Mouse (Mus musculus) adipocyte (in vitro differentiated cells): ENCODE data around the gene Frmpd4.

Experiments used
- DNase-seq: peaks from one replicate; pipeline ENCODE4 v3.0.0-alpha.2; 2016; ENCODE audit warnings: low spot score

Frmpd4 gene

DNA sequence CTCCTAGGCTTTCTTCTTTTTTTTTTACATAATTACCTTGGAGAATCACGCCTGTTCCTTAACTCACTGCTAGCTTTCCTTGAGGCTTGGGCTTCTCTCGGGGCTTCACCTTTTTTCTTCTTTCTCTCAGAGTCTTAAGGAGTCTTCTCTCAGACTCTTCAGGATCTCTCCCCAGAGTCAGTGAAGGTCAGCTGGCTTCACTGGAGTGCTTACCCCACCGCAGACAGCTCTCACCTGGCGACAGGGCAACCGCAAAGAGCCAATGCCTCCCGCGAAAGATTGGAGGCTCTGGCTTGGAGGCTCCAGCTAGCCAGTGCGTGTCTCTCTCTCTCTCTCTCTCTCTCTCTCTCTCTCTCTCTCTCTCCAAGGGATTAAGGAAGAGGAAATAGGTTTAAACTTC lies 453.0 kb downstream of the Frmpd4 start:
- no peak for DNase-seq

DNA sequence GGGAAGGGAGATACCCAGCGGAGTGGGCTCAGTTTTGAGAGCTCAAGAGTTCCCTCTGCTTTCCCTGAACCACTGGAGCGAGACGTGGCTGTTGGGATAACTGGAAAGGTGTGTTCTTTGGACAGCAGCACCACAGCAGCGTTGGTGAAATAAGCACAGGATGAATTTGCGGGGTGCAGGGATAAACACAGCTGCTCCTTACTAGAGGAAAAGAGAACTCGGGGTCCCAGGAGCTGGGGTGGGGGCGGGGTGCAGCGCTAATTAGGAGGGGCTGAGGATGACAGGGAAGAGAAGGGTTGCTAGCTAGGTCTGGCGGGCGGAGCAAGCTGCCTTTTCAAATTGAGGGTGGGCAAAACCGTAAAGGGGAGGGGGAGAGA lies 453.5 kb downstream of the Frmpd4 start:
- DNase-seq: no peak

DNA sequence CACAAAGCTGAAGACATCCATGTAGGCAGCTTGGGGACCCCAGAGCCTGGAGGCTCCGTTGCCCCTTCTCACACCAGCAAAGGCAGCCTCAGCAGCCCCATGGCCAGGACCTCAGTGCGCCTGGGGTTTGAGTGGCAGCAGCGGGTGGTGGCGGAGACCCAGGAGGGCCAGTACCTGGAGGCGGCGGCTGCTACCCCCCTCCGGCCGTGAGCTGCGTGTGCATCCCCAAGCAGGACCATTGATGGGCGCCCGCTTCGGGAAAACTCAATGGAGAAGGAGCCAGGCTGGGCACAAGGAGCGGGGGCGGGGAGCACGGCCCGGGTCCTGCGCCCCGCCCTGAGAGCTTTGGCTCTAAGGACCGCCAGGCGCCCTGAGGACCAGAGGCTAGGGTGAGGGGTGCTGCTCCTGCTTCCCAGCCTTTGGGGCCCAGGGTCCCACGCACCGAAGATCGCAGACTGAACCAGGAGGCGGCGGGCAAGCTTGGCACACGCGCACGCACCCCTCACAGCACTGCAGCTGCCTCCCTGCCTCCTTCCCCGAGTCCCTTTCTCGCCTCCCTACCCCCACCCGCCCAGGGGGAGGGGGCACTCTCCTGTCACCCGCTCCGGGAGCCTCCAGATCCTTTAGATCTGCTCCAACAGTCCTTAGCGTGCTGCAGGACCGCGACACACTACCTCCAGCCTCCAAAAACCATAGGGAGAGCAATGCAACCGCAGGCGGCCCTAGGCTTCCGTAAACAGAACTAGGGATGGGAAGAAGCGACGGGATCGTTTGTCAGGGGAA lies 454.0 kb downstream of the Frmpd4 start:
- no peak for DNase-seq

DNA sequence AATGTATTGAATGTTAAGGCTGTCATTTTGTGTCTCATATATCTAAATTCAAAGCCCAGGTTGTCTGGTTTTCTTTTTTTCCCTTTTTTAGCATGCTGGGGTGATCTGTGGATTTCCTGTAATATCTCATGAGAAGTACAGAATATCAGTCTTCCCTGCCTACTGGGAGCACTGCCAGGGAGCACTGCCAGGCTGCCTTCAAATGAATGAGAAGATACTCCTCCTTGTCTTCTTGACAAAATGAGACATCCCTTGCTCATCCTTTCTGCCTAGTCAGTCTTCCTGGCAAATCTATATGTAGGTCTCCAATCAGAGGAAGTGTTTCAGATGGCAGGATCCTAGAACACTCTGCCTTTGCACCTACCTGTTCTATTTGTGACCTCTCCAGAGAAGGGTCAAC lies 535.4 kb downstream of the Frmpd4 start:
- DNase-seq: no peak

DNA sequence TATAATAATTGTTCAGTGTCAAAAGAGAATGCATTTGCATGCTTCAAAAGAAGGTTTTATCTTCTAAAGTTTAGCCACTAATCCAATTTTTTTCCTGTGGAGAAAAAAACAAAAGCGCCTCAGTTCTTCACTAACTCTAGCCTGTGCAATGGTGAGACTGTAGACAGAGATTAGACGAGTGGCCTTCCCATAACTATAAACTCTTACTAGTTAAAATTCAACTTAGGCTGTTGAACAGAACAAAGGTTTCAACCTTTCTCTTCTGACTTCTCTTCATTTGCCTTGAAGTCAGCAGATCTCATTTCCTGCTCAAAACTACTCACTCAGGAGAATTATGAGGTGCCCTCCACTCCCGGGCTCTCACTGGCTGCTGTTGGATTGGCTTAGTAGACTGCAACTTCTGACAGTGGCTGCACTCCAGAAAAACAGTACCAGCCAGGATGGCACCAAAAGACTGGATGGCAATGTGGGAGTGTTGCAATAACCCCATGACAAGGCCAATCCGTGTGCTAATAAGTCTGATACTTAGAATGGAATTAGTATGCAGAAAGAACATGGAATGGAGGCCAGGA lies 556.4 kb downstream of the Frmpd4 start:
- DNase-seq: peak; percentile 13

DNA sequence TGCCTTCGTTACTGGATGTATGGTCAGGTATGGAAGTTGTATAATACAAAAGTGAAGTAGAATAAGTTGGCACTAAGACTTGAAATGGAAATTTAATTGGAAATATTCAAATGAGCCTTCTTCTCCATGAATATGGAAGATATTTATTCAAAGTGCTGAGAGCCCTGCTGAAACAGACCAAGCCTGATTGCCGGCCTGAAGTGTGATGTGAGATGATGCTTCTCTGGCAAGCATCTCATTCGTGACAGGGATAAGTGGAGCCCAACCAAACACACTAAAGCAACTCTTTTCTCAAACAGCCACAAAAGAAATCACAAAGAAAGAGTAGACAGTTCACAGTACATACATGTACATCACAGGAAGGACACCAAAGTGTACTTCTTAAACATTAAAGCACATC lies 559.2 kb downstream of the Frmpd4 start:
- no peak for DNase-seq

DNA sequence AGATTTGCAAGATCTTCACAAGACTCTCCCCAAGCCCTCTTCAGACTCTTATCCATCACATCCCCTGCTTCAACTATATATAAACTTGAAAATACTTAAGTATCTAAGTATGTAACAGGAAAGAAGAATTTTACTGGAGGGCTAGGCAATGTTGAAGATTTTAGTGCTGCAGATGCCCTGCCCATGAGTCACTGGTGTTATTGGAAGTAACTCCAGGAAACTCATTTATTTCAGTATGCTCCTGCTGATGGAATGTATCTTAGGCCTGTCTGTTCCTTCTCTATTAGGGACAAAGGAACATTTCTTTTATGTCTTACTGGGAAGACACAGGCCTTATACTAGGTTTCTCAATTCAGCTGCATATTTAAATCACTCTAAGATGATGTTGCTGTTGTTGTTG lies 592.2 kb downstream of the Frmpd4 start:
- no peak for DNase-seq

DNA sequence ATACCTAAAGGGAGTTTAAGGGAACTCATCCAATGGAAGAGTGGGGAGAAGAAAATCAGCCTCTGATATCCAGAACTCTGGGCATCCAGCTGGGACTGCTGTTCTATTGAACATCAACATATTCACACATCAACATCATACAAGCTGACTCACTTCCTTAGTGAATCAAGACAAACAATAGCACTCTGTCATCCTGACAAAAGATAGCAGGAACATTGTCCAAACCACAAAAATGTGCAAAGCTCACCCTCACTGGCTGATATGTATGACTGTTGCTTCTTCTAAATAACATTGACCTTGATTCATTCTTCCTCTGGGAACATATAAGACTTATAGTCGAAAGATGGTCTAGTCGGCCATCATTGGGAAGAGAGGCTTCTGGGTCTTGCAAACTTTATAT lies 625.8 kb downstream of the Frmpd4 start:
- DNase-seq: no peak

DNA sequence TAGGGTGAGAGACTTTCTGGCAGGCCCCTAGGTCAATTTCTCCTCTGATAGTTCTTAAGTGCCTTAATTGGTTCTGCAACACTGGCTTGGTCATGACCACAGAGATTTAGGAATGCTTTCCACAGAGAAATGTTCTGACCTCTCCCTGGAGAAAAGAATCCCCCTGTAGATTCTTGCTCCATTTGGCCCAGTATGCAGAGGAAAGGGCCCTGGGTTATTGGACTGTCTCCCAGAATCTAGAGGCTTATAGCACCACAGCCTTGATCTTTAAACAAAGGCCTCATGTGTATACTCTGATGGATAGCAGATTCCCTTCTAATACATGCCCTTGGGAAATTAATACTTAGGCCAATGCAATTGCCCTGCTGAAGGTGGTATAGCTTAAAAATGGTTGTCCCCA lies 667.5 kb downstream of the Frmpd4 start:
- peak; percentile 5 for DNase-seq

DNA sequence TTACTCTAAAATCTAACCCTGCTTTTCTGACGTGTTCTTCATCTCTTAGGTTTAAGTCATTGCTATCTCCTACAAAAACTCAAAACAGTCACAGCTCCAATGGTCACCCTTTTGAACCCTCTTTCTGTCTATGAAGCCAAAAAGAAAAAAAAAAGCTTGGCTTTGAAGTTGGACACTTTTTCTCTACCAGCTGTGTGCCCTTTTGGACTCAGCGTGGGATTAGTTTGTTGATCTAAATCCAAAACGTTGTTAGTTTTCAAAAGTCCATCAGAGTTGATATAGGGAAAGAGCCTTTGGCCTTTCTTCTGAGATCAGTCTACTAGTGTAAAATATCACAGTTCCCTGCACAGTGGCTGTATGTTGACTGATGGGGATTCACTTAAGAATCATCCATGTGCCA lies 676.0 kb downstream of the Frmpd4 start:
- DNase-seq: no peak

DNA sequence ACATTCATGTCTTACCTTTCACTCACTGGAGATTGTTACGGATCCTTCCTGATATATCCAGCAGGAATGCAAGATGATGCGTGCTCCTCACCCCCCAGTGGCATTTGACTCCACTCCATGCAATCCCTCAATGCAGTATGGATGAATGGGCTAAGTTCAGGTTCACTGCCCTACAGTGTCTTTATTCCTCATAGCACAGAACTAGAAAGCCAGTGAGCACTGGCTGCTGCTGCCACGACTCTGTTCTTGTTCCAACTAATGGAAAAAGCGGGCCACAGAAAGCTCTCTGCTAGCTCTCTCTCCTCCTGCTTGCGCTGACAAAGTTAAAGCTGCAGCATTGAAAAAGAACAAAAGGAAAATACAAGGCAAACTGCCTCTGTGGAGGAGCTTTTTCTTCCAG lies 722.2 kb downstream of the Frmpd4 start:
- no peak for DNase-seq

DNA sequence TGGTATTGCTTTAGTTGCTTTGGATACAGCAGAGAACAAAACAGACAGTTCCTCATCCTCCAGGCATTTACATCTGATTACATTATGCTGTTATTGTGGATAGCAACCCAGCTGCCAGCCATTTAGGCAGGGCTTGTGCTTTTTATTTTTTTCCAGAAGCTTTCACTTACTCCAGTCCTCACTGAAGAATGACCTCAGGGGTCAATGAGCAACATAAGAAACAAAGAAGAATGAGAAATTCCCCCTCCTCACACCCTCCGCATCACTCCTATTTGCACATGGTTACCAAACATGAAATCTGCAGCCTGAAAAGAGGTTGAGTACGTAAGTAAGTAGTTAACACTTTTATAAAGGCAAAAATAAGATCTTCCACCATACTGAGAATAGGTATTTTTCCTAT lies 744.5 kb downstream of the Frmpd4 start:
- no peak for DNase-seq

DNA sequence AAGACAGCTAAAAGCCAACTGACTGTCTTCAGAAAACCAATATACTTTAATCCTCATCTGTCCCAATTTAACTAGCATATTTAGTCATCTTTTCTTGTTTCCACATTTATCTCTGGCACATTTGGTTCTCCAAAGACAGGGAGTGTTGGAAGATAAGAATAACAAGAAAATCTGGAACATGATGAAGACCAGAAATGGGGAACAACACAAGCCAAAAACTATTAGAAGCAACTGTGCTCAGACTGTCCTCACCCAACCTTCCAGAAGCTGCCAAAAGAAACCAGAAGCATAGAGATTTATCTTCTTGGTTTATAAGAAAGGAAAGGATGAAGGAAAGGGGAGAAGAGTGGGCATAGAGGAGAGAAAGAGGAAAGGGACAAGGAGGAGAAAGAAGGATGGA lies 748.6 kb downstream of the Frmpd4 start:
- DNase-seq: no peak

DNA sequence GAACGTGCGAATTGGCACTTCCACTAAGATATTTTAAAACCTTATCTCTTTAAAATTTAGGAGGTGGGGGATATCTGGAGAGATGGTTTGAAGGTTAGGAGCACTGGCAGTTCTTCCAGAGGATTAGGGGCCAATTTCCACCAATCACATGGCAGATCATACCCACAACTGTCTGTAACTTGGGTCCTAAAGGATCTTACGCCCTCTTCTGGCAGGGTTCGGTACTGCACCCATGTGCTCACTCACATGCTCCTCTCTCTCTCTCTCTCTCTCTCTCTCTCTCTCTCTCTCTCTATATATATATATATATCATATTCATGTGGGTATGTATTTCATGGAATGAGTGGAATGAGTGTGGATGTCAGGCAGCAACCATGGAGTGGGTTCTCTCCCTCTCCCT lies 759.7 kb downstream of the Frmpd4 start:
- DNase-seq: no peak

DNA sequence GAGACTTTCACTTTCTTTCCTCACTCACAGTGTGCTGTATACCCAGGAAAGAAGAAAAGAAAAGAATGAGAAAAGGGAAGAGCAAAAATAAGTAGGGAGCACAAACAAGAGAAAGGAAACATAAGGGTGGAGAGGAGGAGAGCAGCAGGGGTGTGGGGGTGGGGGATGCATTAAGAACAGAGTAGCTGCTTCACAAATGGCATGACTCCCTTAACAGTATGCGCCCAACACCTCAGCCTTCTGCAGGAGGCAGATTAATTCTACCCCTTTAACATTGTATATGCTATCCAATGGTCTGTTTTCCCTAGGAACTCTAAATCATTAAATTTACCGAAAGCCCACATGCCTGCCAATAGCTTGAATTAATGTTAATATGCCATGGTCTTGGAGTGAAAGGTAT lies 766.9 kb downstream of the Frmpd4 start:
- DNase-seq: no peak

DNA sequence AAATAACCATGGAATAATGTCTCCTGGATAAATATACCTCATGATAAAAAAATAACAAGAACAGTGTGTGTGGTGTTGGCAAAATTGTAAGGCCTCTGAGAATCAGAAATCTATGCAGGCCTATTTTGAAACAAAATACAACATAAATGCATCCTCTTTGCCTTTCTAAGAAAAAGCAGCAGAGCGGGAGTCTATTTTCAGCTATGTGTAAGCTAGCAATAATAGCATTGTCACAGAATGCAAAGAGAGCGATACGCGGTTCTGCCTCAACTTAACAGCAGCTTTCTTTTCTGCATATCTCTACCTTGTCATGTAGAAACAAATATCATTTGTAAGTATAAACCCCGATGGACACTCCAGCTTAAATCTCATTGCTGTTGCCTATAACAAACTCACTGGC lies 768.5 kb downstream of the Frmpd4 start:
- no peak for DNase-seq

DNA sequence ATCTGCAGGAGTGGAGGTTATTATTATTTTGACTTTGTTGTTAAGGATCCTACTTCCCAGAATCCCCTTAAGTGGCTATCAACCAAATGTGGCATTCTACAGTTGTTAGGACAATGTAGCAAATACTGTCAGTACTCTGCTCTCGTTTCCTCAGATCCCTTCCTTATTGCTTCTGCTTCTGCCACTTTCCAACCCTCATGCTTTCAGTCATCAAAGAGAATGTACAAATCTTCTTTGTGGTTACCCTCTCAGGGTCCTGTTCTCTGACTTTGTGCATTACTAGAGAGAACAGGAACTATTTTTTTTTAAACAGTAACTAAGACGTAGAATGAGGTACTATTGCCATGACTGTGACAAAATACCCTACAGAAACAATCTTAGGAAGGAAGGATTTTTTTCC lies 788.3 kb downstream of the Frmpd4 start:
- DNase-seq: no peak

DNA sequence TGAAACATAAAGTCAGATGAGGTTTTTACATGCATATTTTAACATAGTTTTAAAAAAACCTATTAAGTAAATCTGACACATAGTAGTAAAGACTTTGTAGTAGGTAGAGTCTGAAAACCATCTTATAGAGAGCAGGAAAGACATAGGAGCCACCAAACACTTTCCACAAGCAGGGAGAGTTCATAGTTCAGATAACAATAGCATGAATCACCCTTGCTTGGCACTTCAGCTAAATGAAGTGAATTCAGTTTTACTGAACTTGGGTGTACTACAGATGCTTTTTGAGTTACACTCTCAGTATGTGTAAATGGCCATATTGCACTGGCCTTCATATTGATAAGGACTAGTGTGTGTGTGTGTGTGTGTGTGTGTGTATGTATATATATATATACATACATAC lies 793.5 kb downstream of the Frmpd4 start:
- no peak for DNase-seq

DNA sequence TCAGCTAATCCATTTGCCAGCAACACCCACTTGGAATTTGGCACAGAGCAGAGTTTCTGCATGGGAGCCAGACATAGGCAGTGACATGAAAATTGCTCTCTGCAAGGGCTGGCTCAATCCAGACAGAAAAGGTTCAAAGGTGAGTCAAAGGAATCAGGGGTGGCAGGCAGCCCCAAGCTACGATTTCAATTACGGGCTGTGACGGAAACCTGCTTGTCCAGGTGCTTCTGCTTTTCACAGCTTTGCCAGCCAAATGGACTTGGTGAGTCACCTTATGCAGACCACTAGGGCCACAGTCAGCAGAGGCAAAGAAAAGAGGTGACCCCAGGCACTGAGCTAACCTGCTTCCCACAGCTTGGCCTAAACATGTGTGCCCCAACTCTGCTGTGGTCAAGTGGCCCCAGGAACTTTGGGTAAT lies 857.5 kb downstream of the Frmpd4 start:
- DNase-seq: no peak

DNA sequence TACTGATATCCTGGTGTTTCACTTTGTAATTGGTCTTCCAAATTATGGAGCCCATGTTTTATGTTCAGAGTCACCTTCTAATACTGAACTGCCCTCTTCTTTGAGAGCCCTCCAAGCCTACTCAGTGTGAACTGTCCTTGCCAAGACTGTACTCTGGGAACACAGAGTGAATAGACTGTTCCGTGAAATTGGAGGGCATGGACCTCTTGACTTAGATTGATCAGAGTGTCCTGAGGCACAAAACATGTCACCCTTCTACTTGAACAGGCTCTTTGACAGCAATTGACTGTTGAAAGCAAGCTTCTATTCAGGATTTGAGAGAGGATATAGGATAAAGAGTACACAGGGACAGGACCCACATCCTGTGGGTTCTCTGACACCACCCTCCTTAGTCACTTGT lies 857.9 kb downstream of the Frmpd4 start:
- DNase-seq: no peak

DNA sequence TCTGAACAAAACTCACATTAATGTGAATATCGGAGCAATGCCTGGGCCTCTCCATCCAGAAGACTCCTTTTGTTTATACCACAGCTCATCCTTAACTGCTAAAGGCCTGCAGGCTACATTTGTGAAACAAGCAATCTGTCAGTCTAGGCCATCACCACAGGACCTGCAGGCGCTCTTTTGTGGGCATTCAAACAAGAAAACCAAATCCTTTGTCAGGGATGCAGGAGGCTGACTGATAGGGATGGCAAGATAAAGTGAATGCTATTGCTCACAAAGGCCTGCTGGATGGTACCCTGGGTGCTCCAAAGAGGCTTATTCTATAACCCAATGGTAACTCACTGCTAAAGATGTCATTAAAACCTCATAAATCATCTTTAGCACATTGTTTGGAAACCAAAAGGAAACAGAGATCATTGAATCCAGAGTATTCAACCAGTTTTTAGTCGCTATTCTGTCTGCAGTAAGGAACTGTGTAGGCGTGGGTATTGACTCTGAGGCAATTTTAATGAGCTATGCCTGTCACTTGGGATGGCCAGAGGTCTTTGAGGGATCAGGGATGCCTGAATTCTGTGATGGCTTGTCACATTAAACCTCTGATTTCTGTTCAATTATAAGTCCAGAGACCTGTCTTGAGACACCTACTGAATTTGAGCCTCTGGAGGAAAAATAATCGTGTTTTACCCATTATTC lies 922.1 kb downstream of the Frmpd4 start:
- DNase-seq: no peak

DNA sequence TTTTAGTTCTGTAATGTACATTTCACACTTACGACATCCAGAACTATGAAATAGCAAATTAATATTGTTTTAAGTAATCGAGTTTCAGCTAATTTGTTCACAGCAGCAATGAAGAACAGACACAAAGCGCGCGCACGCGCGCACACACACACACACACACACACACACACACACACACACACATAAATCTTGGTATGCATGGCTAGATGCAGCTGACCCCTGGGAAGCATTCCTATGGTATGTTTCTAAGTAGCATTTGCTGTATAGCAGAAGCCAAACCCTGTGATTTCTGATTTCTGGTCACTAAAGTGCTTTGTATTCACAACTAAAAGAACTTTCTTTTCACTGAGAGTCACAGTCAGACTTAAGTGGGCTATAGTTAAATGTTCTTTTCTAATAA lies 922.8 kb downstream of the Frmpd4 start:
- no peak for DNase-seq

DNA sequence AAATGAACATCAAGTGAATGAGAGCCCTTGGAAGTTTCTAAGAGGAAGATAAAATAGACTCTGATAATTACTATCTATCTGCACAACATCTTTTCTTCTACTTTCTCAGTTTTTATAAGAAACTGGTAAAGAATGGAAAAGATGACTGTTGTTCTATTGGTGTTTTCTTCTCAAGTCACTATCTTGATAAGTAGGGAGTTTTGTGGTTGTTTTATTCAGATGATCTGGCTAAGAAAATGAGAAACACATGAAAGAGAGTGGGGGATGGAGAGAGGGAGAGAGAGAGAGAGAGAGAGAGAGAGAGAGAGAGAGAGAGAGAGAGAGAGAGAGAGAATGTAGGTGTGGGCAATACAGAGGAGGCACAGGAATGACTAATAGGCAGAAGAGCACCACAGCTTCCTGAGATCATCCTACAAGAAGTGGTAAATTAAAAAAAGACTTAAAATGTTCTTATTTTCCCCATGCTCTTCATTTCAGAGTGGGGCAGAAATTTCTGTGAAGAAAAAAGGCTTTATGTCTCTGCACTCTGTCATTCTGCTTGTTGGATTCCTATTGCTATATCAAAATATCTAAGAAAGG lies 979.3 kb downstream of the Frmpd4 start:
- no peak for DNase-seq
